Mouse (Mus musculus) skeletal muscle tissue, postnatal 0 days (tissue): ENCODE data around the gene Gja5. TPM values are rescaled to one million over a fixed set of nuclear protein-coding genes. Genes with fewer than 3 reads are reported as not detected.

Experiments
- polyA plus RNA-seq: library from polyadenylated mRNA; unstranded; fragments of >200 nt; fragmentation: Nextera tagmentation; extraction: Ambion mirVana; gene quantifications from 2 replicates; pipeline ENCODE4 v1.2.1, GENCODE M21; 2015

Gja5 gene
- 7.7 and 9.9 TPM in 2 replicates for polyA plus RNA-seq

GRCm38 (mm10) chr3:96904393-96904792 is at the start of gene Gja5:
Gene Gja5 (plus strand): TSS chr3:96904693.

GRCm38 (mm10) chr3:96904851-96905541 is 503 bp downstream of the Gja5 start, which contains the start of gene Gpr89:
Gene Gpr89 (minus strand): TSS chr3:96905346.

GRCm38 (mm10) chr3:96925920-96926319 is 21.4 kb downstream of the Gja5 start, which contains the start of gene Gja8:
Gene Gja8 (minus strand): TSS chr3:96926020.

Other genes with a start within 250 kb of the Gja5 start
- 1.6 and 2.3 TPM in 2 replicates for gene Ankrd35, start 234.6 kb upstream of the Gja5 start, polyA plus RNA-seq
- gene Pias3, start 208.3 kb upstream of the Gja5 start, polyA plus RNA-seq: 21.6 and 23.0 TPM in 2 replicates
- 2.8 and 3.1 TPM in 2 replicates for gene Nudt17, start 196.1 kb upstream of the Gja5 start, polyA plus RNA-seq
- 20.9 TPM in 2 replicates for gene Polr3c, start 177.1 kb upstream of the Gja5 start, polyA plus RNA-seq
- gene Rnf115, start 177.0 kb upstream of the Gja5 start, polyA plus RNA-seq: 42.0 and 48.3 TPM in 2 replicates
- gene Pdzk1, start 75.4 kb upstream of the Gja5 start, polyA plus RNA-seq: not detected in 2 replicates
- 0.08 and 0.09 TPM in 2 replicates for gene Cd160, start 75.3 kb upstream of the Gja5 start, polyA plus RNA-seq
- gene Gpr89, start 653 bp downstream of the Gja5 start, polyA plus RNA-seq: 23.2 and 25.5 TPM in 2 replicates
- 0.01 TPM in 1 of 2 replicates, not detected in the other for gene Gja8, start 21.3 kb downstream of the Gja5 start, polyA plus RNA-seq